9 mouse cellular contexts compared by ENCODE assay signal in the genomic region with DNA sequence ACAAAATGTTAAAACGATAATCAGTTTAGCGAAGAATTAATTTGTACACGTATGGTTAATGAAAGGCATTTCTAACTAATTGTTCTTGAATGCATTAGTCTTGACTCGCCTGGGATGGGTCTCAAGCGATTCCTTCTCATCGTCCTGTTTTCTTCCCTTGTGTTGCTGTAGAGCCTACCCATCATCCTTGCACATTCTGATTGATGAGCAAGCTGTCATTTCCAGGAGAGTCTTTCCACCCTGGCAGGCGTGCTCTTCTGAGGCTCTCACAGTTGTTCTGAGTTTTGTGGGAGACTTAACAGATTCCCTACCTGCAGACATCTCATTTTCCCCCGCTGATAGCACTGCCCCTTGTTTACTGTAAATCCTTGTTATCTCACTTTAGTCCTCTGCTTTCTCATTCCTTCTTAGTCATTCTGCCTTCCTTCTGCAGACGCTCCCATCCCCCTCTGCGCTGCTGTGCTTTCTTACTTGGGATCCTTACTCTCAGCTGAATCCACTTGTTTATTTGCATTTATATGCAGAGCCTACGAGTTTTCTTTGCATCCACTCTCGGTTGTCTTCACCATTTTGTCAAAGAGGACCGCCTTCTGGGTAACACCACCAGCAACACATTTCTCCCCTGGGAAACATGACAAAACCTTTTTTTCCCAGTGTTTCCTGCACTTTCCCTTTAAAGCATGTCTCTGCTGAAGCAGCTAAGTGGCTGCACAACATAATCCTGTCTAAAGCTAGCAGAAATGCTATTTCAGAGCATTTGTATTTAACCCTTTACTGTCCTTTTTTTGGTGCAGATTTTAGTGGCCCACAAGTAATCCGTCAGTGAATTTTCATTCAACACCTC. TPM values are rescaled to one million over a fixed set of nuclear protein-coding genes. Genes with fewer than 3 reads are reported as not detected.
DNase-seq lines count a peak whose midpoint lies in the region; ATAC-seq lines count a peak whose summit lies in the region.
"Had no signal": no experiment of that assay in that cellular context is flagged by ENCODE, and none has a peak within 500 bp of the region (broad histone marks: within the 10 kb centered on the region; RNA-seq: fewer than 3 reads in every experiment).

No protein-coding gene starts in this region.

- H3K4me1 ChIP-seq in neural tube, embryonic 12.5 days = peaks cover 7% of the 10 kb centered on the region
- peaks cover 6% of the 10 kb centered on the region; the same call in 1 of the 2 replicates for H3K4me1 ChIP-seq in limb, embryonic 13.5 days

- no peak for ATAC-seq in neural tube, embryonic 12.5 days (ENCODE audit: low FRiP score, low read depth)
- ATAC-seq in limb, embryonic 13.5 days (ENCODE audit: low FRiP score, low read depth) = no peak
- ATAC-seq: activated CD4-positive, CD25-positive, alpha-beta regulatory T cell, adult 4 months had no signal

- peak; percentile 24 to 32 for DNase-seq in frontal cortex, postnatal 36 days (ENCODE audit: low spot score in 2 of 2)
- no peak for DNase-seq in frontal cortex, postnatal 25 days (ENCODE audit: low spot score in 2 of 2)
- DNase-seq in neural tube, embryonic 10.5 days (ENCODE audit: extremely low spot score, low spot score) = no peak
- DNase-seq in telencephalon, adult 2 months (ENCODE audit: low read depth, low spot score) = peak; percentile 27
- no peak for DNase-seq in lung, postnatal 14 days
- no peak for DNase-seq in kidney, postnatal 36 days

- H3K4me3 ChIP-seq in neural tube, embryonic 12.5 days = no peak overlapping the region
- H3K4me3 ChIP-seq in limb, embryonic 13.5 days = no peak overlapping the region

- no peaks in the 10 kb centered on the region for H3K9me3 ChIP-seq in neural tube, embryonic 12.5 days
- no peaks in the 10 kb centered on the region for H3K9me3 ChIP-seq in limb, embryonic 13.5 days

- H3K27me3 ChIP-seq in neural tube, embryonic 12.5 days (replicated peaks) = no peaks in the 10 kb centered on the region
- no peaks in the 10 kb centered on the region for H3K27me3 ChIP-seq in limb, embryonic 13.5 days

- H3K27ac ChIP-seq in neural tube, embryonic 12.5 days = no peak overlapping the region
- no peak overlapping the region for H3K27ac ChIP-seq in limb, embryonic 13.5 days

- no peak overlapping the region for H3K9ac ChIP-seq in neural tube, embryonic 12.5 days
- H3K9ac ChIP-seq in limb, embryonic 13.5 days = no peak overlapping the region

- 45% methylated on average over 14 of the region's 14 CpGs for WGBS in neural tube, embryonic 12.5 days
- 34% methylated on average over 14 of the region's 14 CpGs for WGBS in limb, embryonic 13.5 days

- H3K4me2 ChIP-seq in neural tube, embryonic 12.5 days (replicated peaks) = peak overlapping the region; percentile 33
- peak overlapping the region; percentile 28 for H3K4me2 ChIP-seq in limb, embryonic 13.5 days (replicated peaks)

- no peaks in the 10 kb centered on the region for H3K36me3 ChIP-seq in neural tube, embryonic 12.5 days
- H3K36me3 ChIP-seq in limb, embryonic 13.5 days = no peaks in the 10 kb centered on the region

RNA-seq across cellular contexts. Expression of a gene that starts 45.5 kb away (rescaled TPM):
- 22.9 and 24.4 TPM in 2 replicates for polyA plus RNA-seq in neural tube, embryonic 12.5 days (2016; fragmentation: Nextera tagmentation; extraction: Ambion mirVana)
- polyA plus RNA-seq in limb, embryonic 13.5 days (2015; fragmentation: Nextera tagmentation; extraction: Ambion mirVana) = 7.7 and 8.0 TPM in 2 replicates

Comparison
In these comparisons a context has a peak if more than half of its experiments do, and no peak if none do; other contexts are left out.
1. DNase-seq: peak in frontal cortex, postnatal 36 days (2 of 2) and telencephalon, adult 2 months (single experiment); none in frontal cortex, postnatal 25 days (0 of 2), neural tube, embryonic 10.5 days (single experiment), lung, postnatal 14 days (single experiment) and kidney, postnatal 36 days (0 of 2).